Mouse (Mus musculus) left cerebral cortex, adult 9 months (tissue): ENCODE measurements around the gene Lmx1b.
A peak's percentile ranks its signal among the peaks of the same experiment; 100 is the strongest.

Experiments
- DNase-seq, 2 experiments: peaks; one replicate each; pipeline ENCODE4 v3.0.0; 2022; ENCODE audit warnings: low spot score in 2 of 2

Gene Lmx1b

GRCm38 (mm10) chr2:33543429-33544202, 96.7 kb downstream of the Lmx1b start:
- DNase-seq, result peak; percentile 87 to 88

GRCm38 (mm10) chr2:33542696-33543428, 97.4 kb downstream of the Lmx1b start:
- peak in 1 of 2 experiments; percentile 89 for DNase-seq

GRCm38 (mm10) chr2:33525274-33526055, 114.8 kb downstream of the Lmx1b start:
- DNase-seq, result no peak

GRCm38 (mm10) chr2:33515856-33516255, 124.5 kb downstream of the Lmx1b start:
- DNase-seq, result no peak

GRCm38 (mm10) chr2:33515431-33515830, 124.9 kb downstream of the Lmx1b start:
- no peak for DNase-seq
